Mouse (Mus musculus): ENCODE measurements around the gene Srsf1.

GRCm38 (mm10) chr11:88004123-88004522 is 43.0 kb upstream of the Srsf1 start:
- no peak for TF ChIP-seq POLR2A (IDR thresholded peaks at IDR 0.05; ENCODE audit: low read depth, low read length)
- TF ChIP-seq CTCF (IDR thresholded peaks at IDR 0.05; ENCODE audit: extremely low read depth, insufficient read length, insufficient replicate concordance, low read depth, low read length), result no peak

Measured in small intestine, adult 2 months (tissue).